Mouse (Mus musculus) kidney, embryonic 15.5 days (tissue): Measurements from ENCODE around the gene Cacna1e. TPM values are rescaled to one million over a fixed set of nuclear protein-coding genes. Genes with fewer than 3 reads are reported as not detected.

Experiments
- ATAC-seq: fragments of 200-750 bp; cut with Nextera tagmentation; replicated peaks from 2 replicates; pipeline ENCODE4 v1.8.0; 2017; ENCODE audit warnings: moderate TSS enrichment; ENCODE audit not compliant: low FRiP score
- H3K27ac ChIP-seq: fragments of 300-500 bp; sonication (generic); 2 replicates; pipeline ENCODE4 v1.5.1; 2015; ENCODE audit warnings: mild to moderate bottlenecking, inconsistent platforms
- H3K27me3 ChIP-seq: fragments of 300-500 bp; sonication (generic); 2 replicates; pipeline ENCODE4 v1.6.1; 2015; ENCODE audit warnings: inconsistent platforms
- H3K36me3 ChIP-seq: fragments of 300-500 bp; sonication (generic); 2 replicates; pipeline ENCODE4 v1.6.1; 2015; ENCODE audit warnings: inconsistent platforms
- H3K4me1 ChIP-seq: fragments of 300-500 bp; sonication (generic); 2 replicates; pipeline ENCODE4 v1.6.1; 2015; ENCODE audit warnings: inconsistent platforms
- H3K4me2 ChIP-seq: fragments of 300-500 bp; sonication (generic); 2 replicates; pipeline ENCODE4 v1.6.1; 2015; ENCODE audit warnings: moderate library complexity, mild to moderate bottlenecking, inconsistent platforms
- H3K4me3 ChIP-seq: fragments of 300-500 bp; sonication (generic); replicated peaks from 2 replicates; pipeline ENCODE4 v1.5.1; 2015; ENCODE audit warnings: mild to moderate bottlenecking, inconsistent platforms
- H3K9ac ChIP-seq: fragments of 300-500 bp; sonication (generic); 2 replicates; pipeline ENCODE4 v1.6.1; 2015; ENCODE audit warnings: mild to moderate bottlenecking, inconsistent platforms
- H3K9me3 ChIP-seq: fragments of 300-500 bp; sonication (generic); replicated peaks from 2 replicates; pipeline ENCODE4 v1.6.1; 2016; ENCODE audit warnings: inconsistent platforms
- WGBS: fragments of 180-500 bp; shearing (Covaris S2); methylation state at CpG from one replicate; pipeline ENCODE4 v1.1.7; 2015; ENCODE audit warnings: mixed read lengths; 5-methylcytosine and 5-hydroxymethylcytosine counted together
- polyA plus RNA-seq: library from polyadenylated mRNA; unstranded; fragments of >200 nt; fragmentation: Nextera tagmentation; extraction: Ambion mirVana; gene quantifications from 2 replicates; pipeline ENCODE4 v1.2.1, GENCODE M21; 2015

Cacna1e gene
- polyA plus RNA-seq, 1 experiment from 2014 or later, result 0.14 TPM

- H3K4me3 ChIP-seq, result no peak overlapping the region
- ATAC-seq, result no peak
- no peak overlapping the region for H3K27ac ChIP-seq
- no peaks in the 10 kb centered on the region for H3K4me1 ChIP-seq
- 88% methylated on average over 1 of the region's 1 CpGs for WGBS
- H3K9ac ChIP-seq, result no peak overlapping the region
- no peaks in the 10 kb centered on the region for H3K9me3 ChIP-seq
- H3K27me3 ChIP-seq, result no peaks in the 10 kb centered on the region
- H3K36me3 ChIP-seq, result no peaks in the 10 kb centered on the region
- no peak overlapping the region for H3K4me2 ChIP-seq
Observed at GRCm38 (mm10) chr1:154865981-154866380, 18.3 kb downstream of the Cacna1e start.

- Histone ChIP-seq H3K4me1 (no peaks in the 10 kb centered on the region), H3K9me3 (no peaks in the 10 kb centered on the region), H3K4me3 (no peak overlapping the region), H3K4me2 (no peak overlapping the region), H3K9ac (no peak overlapping the region), H3K36me3 (no peaks in the 10 kb centered on the region), H3K27ac (no peak overlapping the region), H3K27me3 (no peaks in the 10 kb centered on the region)
- WGBS, result 84% methylated on average over 9 of the region's 9 CpGs
- no peak for ATAC-seq
Observed at GRCm38 (mm10) chr1:154861416-154861815, 22.9 kb downstream of the Cacna1e start.

GRCm38 (mm10) chr1:154854564-154854963 lies 29.7 kb downstream of the Cacna1e start:
- Histone ChIP-seq H3K4me3 (no peak overlapping the region), H3K27me3 (no peaks in the 10 kb centered on the region), H3K36me3 (no peaks in the 10 kb centered on the region), H3K27ac (no peak overlapping the region), H3K9ac (no peak overlapping the region), H3K4me2 (no peak overlapping the region), H3K9me3 (no peaks in the 10 kb centered on the region), H3K4me1 (no peaks in the 10 kb centered on the region)
- ATAC-seq, result no peak
- 79% methylated on average over 3 of the region's 3 CpGs for WGBS

- H3K4me2 ChIP-seq, result no peak overlapping the region
- no peaks in the 10 kb centered on the region for H3K4me1 ChIP-seq
- H3K9me3 ChIP-seq, result no peaks in the 10 kb centered on the region
- no peak overlapping the region for H3K27ac ChIP-seq
- no peaks in the 10 kb centered on the region for H3K27me3 ChIP-seq
- H3K4me3 ChIP-seq, result no peak overlapping the region
- no peak overlapping the region for H3K9ac ChIP-seq
- H3K36me3 ChIP-seq, result no peaks in the 10 kb centered on the region
- no peak for ATAC-seq
- 65% methylated on average over 6 of the region's 6 CpGs for WGBS
Observed at GRCm38 (mm10) chr1:154850515-154851287, 33.6 kb downstream of the Cacna1e start.

- H3K4me2 ChIP-seq, result no peak overlapping the region
- H3K4me1 ChIP-seq, result no peaks in the 10 kb centered on the region
- ATAC-seq, result no peak
- no peaks in the 10 kb centered on the region for H3K36me3 ChIP-seq
- H3K9me3 ChIP-seq, result no peaks in the 10 kb centered on the region
- no peak overlapping the region for H3K4me3 ChIP-seq
- H3K27ac ChIP-seq, result no peak overlapping the region
- WGBS, result 73% methylated on average over 6 of the region's 6 CpGs
- no peaks in the 10 kb centered on the region for H3K27me3 ChIP-seq
- H3K9ac ChIP-seq, result no peak overlapping the region
Observed at GRCm38 (mm10) chr1:154848683-154849579, 35.4 kb downstream of the Cacna1e start.

- no peaks in the 10 kb centered on the region for H3K27me3 ChIP-seq
- no peaks in the 10 kb centered on the region for H3K9me3 ChIP-seq
- H3K27ac ChIP-seq, result no peak overlapping the region
- no peak for ATAC-seq
- WGBS, result 84% methylated on average over 2 of the region's 2 CpGs
- H3K4me2 ChIP-seq, result no peak overlapping the region
- no peaks in the 10 kb centered on the region for H3K36me3 ChIP-seq
- H3K4me3 ChIP-seq, result no peak overlapping the region
- H3K4me1 ChIP-seq, result no peaks in the 10 kb centered on the region
- H3K9ac ChIP-seq, result no peak overlapping the region
Observed at GRCm38 (mm10) chr1:154846900-154847299, 37.4 kb downstream of the Cacna1e start.

GRCm38 (mm10) chr1:154843427-154843826 lies 40.9 kb downstream of the Cacna1e start:
- H3K27me3 ChIP-seq, result no peaks in the 10 kb centered on the region
- H3K27ac ChIP-seq, result no peak overlapping the region
- H3K36me3 ChIP-seq, result no peaks in the 10 kb centered on the region
- no peaks in the 10 kb centered on the region for H3K4me1 ChIP-seq
- 91% methylated on average over 2 of the region's 2 CpGs for WGBS
- no peak overlapping the region for H3K4me2 ChIP-seq
- H3K9me3 ChIP-seq, result no peaks in the 10 kb centered on the region
- no peak for ATAC-seq
- H3K9ac ChIP-seq, result no peak overlapping the region
- H3K4me3 ChIP-seq, result no peak overlapping the region

- Histone ChIP-seq H3K27me3 (no peaks in the 10 kb centered on the region), H3K4me2 (no peak overlapping the region), H3K4me3 (no peak overlapping the region), H3K9ac (no peak overlapping the region), H3K36me3 (no peaks in the 10 kb centered on the region), H3K9me3 (no peaks in the 10 kb centered on the region), H3K27ac (no peak overlapping the region), H3K4me1 (no peaks in the 10 kb centered on the region)
- WGBS, result 41% methylated on average over 5 of the region's 5 CpGs
- ATAC-seq, result no peak
Observed at GRCm38 (mm10) chr1:154842336-154842735, 42.0 kb downstream of the Cacna1e start.

- no peaks in the 10 kb centered on the region for H3K36me3 ChIP-seq
- H3K4me1 ChIP-seq, result no peaks in the 10 kb centered on the region
- no peaks in the 10 kb centered on the region for H3K9me3 ChIP-seq
- no peak overlapping the region for H3K4me3 ChIP-seq
- H3K27ac ChIP-seq, result no peak overlapping the region
- ATAC-seq, result no peak
- 71% methylated on average over 6 of the region's 6 CpGs for WGBS
- no peak overlapping the region for H3K9ac ChIP-seq
- no peak overlapping the region for H3K4me2 ChIP-seq
- no peaks in the 10 kb centered on the region for H3K27me3 ChIP-seq
Observed at GRCm38 (mm10) chr1:154841057-154841630, 43.2 kb downstream of the Cacna1e start.

GRCm38 (mm10) chr1:154839272-154839671 lies 45.0 kb downstream of the Cacna1e start:
- no peaks in the 10 kb centered on the region for H3K4me1 ChIP-seq
- ATAC-seq, result no peak
- H3K27ac ChIP-seq, result no peak overlapping the region
- no peaks in the 10 kb centered on the region for H3K27me3 ChIP-seq
- no peaks in the 10 kb centered on the region for H3K36me3 ChIP-seq
- no peak overlapping the region for H3K4me3 ChIP-seq
- H3K9me3 ChIP-seq, result no peaks in the 10 kb centered on the region
- 89% methylated on average over 4 of the region's 4 CpGs for WGBS
- H3K9ac ChIP-seq, result no peak overlapping the region
- H3K4me2 ChIP-seq, result no peak overlapping the region

- Histone ChIP-seq H3K9ac (no peak overlapping the region), H3K4me1 (no peaks in the 10 kb centered on the region), H3K27me3 (no peaks in the 10 kb centered on the region), H3K9me3 (no peaks in the 10 kb centered on the region), H3K4me2 (no peak overlapping the region), H3K4me3 (no peak overlapping the region), H3K36me3 (no peaks in the 10 kb centered on the region), H3K27ac (no peak overlapping the region)
- WGBS, result 81% methylated on average over 5 of the region's 5 CpGs
- no peak for ATAC-seq
Observed at GRCm38 (mm10) chr1:154836473-154836872, 47.8 kb downstream of the Cacna1e start.

GRCm38 (mm10) chr1:154832168-154832539 lies 52.1 kb downstream of the Cacna1e start:
- H3K4me1 ChIP-seq, result no peaks in the 10 kb centered on the region
- no peaks in the 10 kb centered on the region for H3K36me3 ChIP-seq
- no peak overlapping the region for H3K4me2 ChIP-seq
- no peaks in the 10 kb centered on the region for H3K27me3 ChIP-seq
- H3K9ac ChIP-seq, result no peak overlapping the region
- ATAC-seq, result no peak
- 81% methylated on average over 9 of the region's 9 CpGs for WGBS
- no peak overlapping the region for H3K27ac ChIP-seq
- no peaks in the 10 kb centered on the region for H3K9me3 ChIP-seq
- H3K4me3 ChIP-seq, result no peak overlapping the region
